Mouse (Mus musculus): Measurements from ENCODE around the gene Rcan2. TPM values are rescaled to one million over a fixed set of nuclear protein-coding genes. Genes with fewer than 3 reads are reported as not detected.

Gene Rcan2
- polyA plus RNA-seq, 1 experiment from 2014 or later = 2.0 TPM

- no peaks in the 10 kb centered on the region for H3K36me3 ChIP-seq
- 88% methylated on average over 5 of the region's 5 CpGs for WGBS
- no peak overlapping the region for H3K9ac ChIP-seq (replicated peaks)
- no peaks in the 10 kb centered on the region for H3K27me3 ChIP-seq
- no peaks in the 10 kb centered on the region for H3K9me3 ChIP-seq
- H3K27ac ChIP-seq = no peak overlapping the region
- H3K4me1 ChIP-seq (replicated peaks) = no peaks in the 10 kb centered on the region
- no peak overlapping the region for H3K4me2 ChIP-seq
- H3K4me3 ChIP-seq (replicated peaks) = no peak overlapping the region
- ATAC-seq (ENCODE audit: insufficient number of reproducible peaks, insufficient read depth, low FRiP score, low TSS enrichment, low read depth) = no peak
Observed at GRCm38 (mm10) chr17:43917143-43917542, 116.0 kb downstream of the Rcan2 start.

DNA sequence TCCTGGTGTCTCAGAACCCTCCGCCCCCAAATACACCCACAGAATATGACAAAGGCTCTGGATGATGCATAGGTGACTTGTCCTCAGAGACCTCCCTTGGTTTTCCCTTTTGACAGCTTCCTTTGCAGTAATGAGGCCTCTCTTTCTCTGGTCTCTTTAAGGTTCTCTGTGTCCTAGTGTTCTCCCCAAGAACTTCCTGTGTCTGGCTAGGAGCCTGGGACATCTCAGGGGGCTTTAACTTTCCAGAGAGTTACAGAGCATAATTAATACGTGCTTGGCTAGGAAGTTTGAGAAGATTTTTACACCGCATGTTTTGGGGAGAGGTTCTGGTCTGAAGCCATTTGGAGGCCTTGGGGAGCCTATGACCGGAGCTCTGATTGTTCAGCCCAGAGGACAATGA is 128.7 kb downstream of the Rcan2 start:
- ATAC-seq (ENCODE audit: insufficient number of reproducible peaks, insufficient read depth, low FRiP score, low TSS enrichment, low read depth) = no peak
- no peak overlapping the region for H3K27ac ChIP-seq
- no peaks in the 10 kb centered on the region for H3K9me3 ChIP-seq
- WGBS = 95% methylated on average over 4 of the region's 4 CpGs
- no peak overlapping the region for H3K9ac ChIP-seq (replicated peaks)
- H3K27me3 ChIP-seq = no peaks in the 10 kb centered on the region
- H3K4me3 ChIP-seq (replicated peaks) = no peak overlapping the region
- no peaks in the 10 kb centered on the region for H3K4me1 ChIP-seq (replicated peaks)
- no peak overlapping the region for H3K4me2 ChIP-seq
- no peaks in the 10 kb centered on the region for H3K36me3 ChIP-seq

- Histone ChIP-seq H3K4me1 (replicated peaks) (no peaks in the 10 kb centered on the region), H3K4me3 (replicated peaks) (no peak overlapping the region), H3K27me3 (no peaks in the 10 kb centered on the region), H3K9me3 (peaks cover 4% of the 10 kb centered on the region), H3K4me2 (no peak overlapping the region), H3K9ac (replicated peaks) (no peak overlapping the region), H3K27ac (no peak overlapping the region), H3K36me3 (no peaks in the 10 kb centered on the region)
- 95% methylated on average over 11 of the region's 11 CpGs for WGBS
- ATAC-seq (ENCODE audit: insufficient number of reproducible peaks, insufficient read depth, low FRiP score, low TSS enrichment, low read depth) = no peak
Observed at GRCm38 (mm10) chr17:43931731-43932130, 130.6 kb downstream of the Rcan2 start.

DNA sequence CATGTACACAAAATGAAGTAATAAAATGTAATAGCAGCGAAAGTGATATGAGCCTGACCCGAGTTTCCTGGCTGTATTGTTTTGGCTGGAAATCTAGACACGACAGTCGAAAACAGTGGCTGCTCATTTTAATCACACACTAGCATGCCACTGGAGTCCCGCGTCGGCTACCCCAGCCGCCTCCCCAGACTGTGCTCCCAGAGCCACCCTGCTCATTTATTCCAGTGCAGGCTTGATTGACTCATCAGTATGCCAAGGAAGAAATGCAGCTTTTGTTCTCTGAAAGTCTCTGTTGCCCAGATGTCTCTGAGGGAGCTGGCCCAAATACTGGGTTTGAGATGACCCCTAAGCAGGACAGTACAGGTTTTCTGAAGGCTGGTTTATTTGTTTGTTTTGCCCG is 132.9 kb downstream of the Rcan2 start:
- 84% methylated on average over 9 of the region's 9 CpGs for WGBS
- H3K4me1 ChIP-seq (replicated peaks) = no peaks in the 10 kb centered on the region
- H3K27ac ChIP-seq = no peak overlapping the region
- no peak overlapping the region for H3K4me3 ChIP-seq (replicated peaks)
- H3K36me3 ChIP-seq = no peaks in the 10 kb centered on the region
- peaks cover 4% of the 10 kb centered on the region for H3K9me3 ChIP-seq
- H3K9ac ChIP-seq (replicated peaks) = no peak overlapping the region
- no peak for ATAC-seq (ENCODE audit: insufficient number of reproducible peaks, insufficient read depth, low FRiP score, low TSS enrichment, low read depth)
- H3K27me3 ChIP-seq = no peaks in the 10 kb centered on the region
- no peak overlapping the region for H3K4me2 ChIP-seq

DNA sequence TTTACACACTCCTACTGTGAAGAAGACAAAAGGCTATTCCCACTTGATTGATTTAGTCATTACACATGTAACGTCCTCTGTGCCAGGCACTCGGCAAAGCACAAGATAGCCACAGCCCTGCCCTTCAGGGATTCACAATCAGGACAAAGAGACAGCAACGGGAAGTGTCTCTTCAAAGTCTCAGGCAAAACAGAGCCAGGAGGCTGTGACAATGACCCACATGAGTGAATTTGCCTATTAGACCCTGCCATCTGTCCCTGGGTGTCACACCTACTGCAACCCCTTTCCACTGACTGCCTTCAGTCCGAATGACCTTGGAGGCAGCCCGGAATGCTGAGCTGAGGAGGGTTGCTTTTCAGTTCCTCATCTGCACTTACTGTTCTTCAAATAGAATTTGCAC is 151.1 kb downstream of the Rcan2 start:
- no peaks in the 10 kb centered on the region for H3K9me3 ChIP-seq
- peaks cover 12% of the 10 kb centered on the region; the same call in 1 of the 2 replicates for H3K4me1 ChIP-seq (replicated peaks)
- H3K4me3 ChIP-seq (replicated peaks) = no peak overlapping the region
- 37% methylated on average over 5 of the region's 5 CpGs for whole genome bisulfite sequencing
- no peaks in the 10 kb centered on the region for H3K27me3 ChIP-seq
- no peak overlapping the region for H3K9ac ChIP-seq (replicated peaks)
- ATAC-seq (ENCODE audit: insufficient number of reproducible peaks, insufficient read depth, low FRiP score, low TSS enrichment, low read depth) = no peak
- H3K4me2 ChIP-seq = peak overlapping the region; percentile 53
- H3K36me3 ChIP-seq = no peaks in the 10 kb centered on the region
- H3K27ac ChIP-seq = no peak overlapping the region

- no peaks in the 10 kb centered on the region for H3K9me3 ChIP-seq
- peak; percentile 79 for ATAC-seq (ENCODE audit: insufficient number of reproducible peaks, insufficient read depth, low FRiP score, low TSS enrichment, low read depth)
- peaks cover 12% of the 10 kb centered on the region; the same call in 1 of the 2 replicates for H3K4me1 ChIP-seq (replicated peaks)
- peak overlapping the region; percentile 53 for H3K4me2 ChIP-seq
- peak overlapping the region; percentile 22 for H3K4me3 ChIP-seq (replicated peaks)
- H3K9ac ChIP-seq (replicated peaks) = peak overlapping the region; percentile 37; the same call in 1 of the 2 replicates
- no peak overlapping the region for H3K27ac ChIP-seq
- 37% methylated on average over 14 of the region's 17 CpGs for WGBS
- no peaks in the 10 kb centered on the region for H3K36me3 ChIP-seq
- H3K27me3 ChIP-seq = no peaks in the 10 kb centered on the region
Observed at GRCm38 (mm10) chr17:43952661-43953534, 151.7 kb downstream of the Rcan2 start.

GRCm38 (mm10) chr17:43953535-43953918 is 152.4 kb downstream of the Rcan2 start:
- H3K4me1 ChIP-seq (replicated peaks) = peaks cover 12% of the 10 kb centered on the region; the same call in 1 of the 2 replicates
- no peak for ATAC-seq (ENCODE audit: insufficient number of reproducible peaks, insufficient read depth, low FRiP score, low TSS enrichment, low read depth)
- H3K4me3 ChIP-seq (replicated peaks) = no peak overlapping the region
- H3K4me2 ChIP-seq = peak overlapping the region; percentile 53
- H3K36me3 ChIP-seq = no peaks in the 10 kb centered on the region
- 88% methylated on average over 10 of the region's 10 CpGs for WGBS
- H3K9me3 ChIP-seq = no peaks in the 10 kb centered on the region
- no peak overlapping the region for H3K27ac ChIP-seq
- H3K27me3 ChIP-seq = no peaks in the 10 kb centered on the region
- H3K9ac ChIP-seq (replicated peaks) = no peak overlapping the region

DNA sequence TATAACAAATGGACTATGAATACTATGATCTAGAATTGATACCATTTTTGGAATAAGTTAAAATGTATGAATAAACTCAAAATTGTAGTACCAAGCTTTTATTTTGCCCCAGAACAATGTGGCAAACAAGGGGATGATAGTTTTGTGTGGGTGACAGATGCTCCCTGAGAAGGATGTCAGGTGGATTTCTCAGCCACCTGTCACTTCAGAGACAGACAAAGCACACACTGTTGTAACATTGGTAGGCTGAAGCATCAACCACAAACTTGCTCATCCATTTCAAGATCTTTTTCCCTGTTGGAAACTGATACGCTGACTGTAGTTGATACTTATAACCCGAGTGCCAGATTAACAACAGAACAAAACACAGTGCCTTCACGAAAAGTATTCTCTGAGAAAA is 158.6 kb downstream of the Rcan2 start:
- H3K27ac ChIP-seq = no peak overlapping the region
- ATAC-seq (ENCODE audit: insufficient number of reproducible peaks, insufficient read depth, low FRiP score, low TSS enrichment, low read depth) = no peak
- no peak overlapping the region for H3K9ac ChIP-seq (replicated peaks)
- no peaks in the 10 kb centered on the region for H3K4me1 ChIP-seq (replicated peaks)
- 84% methylated on average over 3 of the region's 3 CpGs for WGBS
- H3K36me3 ChIP-seq = no peaks in the 10 kb centered on the region
- no peaks in the 10 kb centered on the region for H3K9me3 ChIP-seq
- H3K27me3 ChIP-seq = no peaks in the 10 kb centered on the region
- no peak overlapping the region for H3K4me2 ChIP-seq
- H3K4me3 ChIP-seq (replicated peaks) = no peak overlapping the region

GRCm38 (mm10) chr17:43969943-43970342 is 168.8 kb downstream of the Rcan2 start:
- ATAC-seq (ENCODE audit: insufficient number of reproducible peaks, insufficient read depth, low FRiP score, low TSS enrichment, low read depth) = no peak
- H3K9ac ChIP-seq (replicated peaks) = no peak overlapping the region
- no peak overlapping the region for H3K27ac ChIP-seq
- WGBS = 85% methylated on average over 10 of the region's 10 CpGs
- no peak overlapping the region for H3K4me3 ChIP-seq (replicated peaks)
- no peaks in the 10 kb centered on the region for H3K36me3 ChIP-seq
- H3K4me2 ChIP-seq = no peak overlapping the region
- H3K27me3 ChIP-seq = no peaks in the 10 kb centered on the region
- no peaks in the 10 kb centered on the region for H3K4me1 ChIP-seq (replicated peaks)
- H3K9me3 ChIP-seq = no peaks in the 10 kb centered on the region

GRCm38 (mm10) chr17:43977572-43977971 is 176.4 kb downstream of the Rcan2 start:
- Histone ChIP-seq H3K9ac (replicated peaks) (no peak overlapping the region), H3K4me3 (replicated peaks) (no peak overlapping the region), H3K27me3 (no peaks in the 10 kb centered on the region), H3K36me3 (no peaks in the 10 kb centered on the region), H3K4me2 (no peak overlapping the region), H3K9me3 (no peaks in the 10 kb centered on the region), H3K27ac (no peak overlapping the region), H3K4me1 (replicated peaks) (no peaks in the 10 kb centered on the region)
- WGBS = 91% methylated on average over 2 of the region's 2 CpGs
- no peak for ATAC-seq (ENCODE audit: insufficient number of reproducible peaks, insufficient read depth, low FRiP score, low TSS enrichment, low read depth)

DNA sequence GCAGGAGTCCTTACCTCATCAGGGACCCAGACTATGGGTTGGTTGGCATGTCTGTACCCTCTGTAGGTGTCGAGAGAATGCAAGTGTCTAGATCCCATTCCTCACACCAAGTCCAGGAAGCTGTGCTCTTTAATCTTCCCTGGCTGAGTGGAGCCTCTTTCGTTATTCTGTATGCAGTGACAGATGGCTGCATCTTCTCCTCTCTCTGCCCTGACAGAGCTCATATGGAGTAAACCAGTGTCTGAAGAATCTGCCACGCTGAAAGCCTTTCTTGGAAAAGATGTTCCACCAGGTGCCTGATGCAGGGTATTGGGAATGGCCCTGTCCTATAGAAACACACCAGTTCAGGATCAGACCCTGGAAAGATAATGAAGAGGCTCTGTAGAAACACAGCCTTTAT is 178.8 kb downstream of the Rcan2 start:
- no peaks in the 10 kb centered on the region for H3K4me1 ChIP-seq (replicated peaks)
- ATAC-seq (ENCODE audit: insufficient number of reproducible peaks, insufficient read depth, low FRiP score, low TSS enrichment, low read depth) = no peak
- H3K4me2 ChIP-seq = no peak overlapping the region
- no peak overlapping the region for H3K27ac ChIP-seq
- 88% methylated on average over 3 of the region's 3 CpGs for WGBS
- no peak overlapping the region for H3K4me3 ChIP-seq (replicated peaks)
- H3K36me3 ChIP-seq = no peaks in the 10 kb centered on the region
- no peaks in the 10 kb centered on the region for H3K9me3 ChIP-seq
- no peaks in the 10 kb centered on the region for H3K27me3 ChIP-seq
- no peak overlapping the region for H3K9ac ChIP-seq (replicated peaks)

DNA sequence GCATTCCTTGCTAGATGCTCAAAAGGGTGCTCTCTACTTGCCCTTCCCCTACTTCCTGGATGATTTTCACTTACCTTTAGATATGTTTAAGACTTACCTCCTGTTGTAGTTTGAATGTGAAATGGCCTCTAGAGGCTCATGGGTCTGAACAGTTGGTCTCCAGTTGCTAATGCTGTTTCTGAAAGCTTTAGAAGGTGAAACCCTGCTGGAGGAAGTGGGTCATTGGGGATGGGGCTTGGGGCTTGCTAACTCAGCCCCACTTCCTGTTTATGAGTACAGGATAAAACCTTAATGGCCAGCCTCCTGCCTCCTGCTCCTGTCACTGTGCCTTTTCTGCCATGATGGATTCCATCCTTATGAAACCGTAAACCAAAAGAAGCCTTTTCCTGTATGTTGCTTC is 181.4 kb downstream of the Rcan2 start:
- Histone ChIP-seq H3K27me3 (no peaks in the 10 kb centered on the region), H3K4me1 (replicated peaks) (no peaks in the 10 kb centered on the region), H3K36me3 (no peaks in the 10 kb centered on the region), H3K4me3 (replicated peaks) (no peak overlapping the region), H3K9me3 (no peaks in the 10 kb centered on the region), H3K4me2 (no peak overlapping the region), H3K9ac (replicated peaks) (no peak overlapping the region), H3K27ac (no peak overlapping the region)
- ATAC-seq (ENCODE audit: insufficient number of reproducible peaks, insufficient read depth, low FRiP score, low TSS enrichment, low read depth) = no peak
- WGBS = 85% methylated on average over 1 of the region's 1 CpGs

All from limb, embryonic 12.5 days (tissue).